Mouse (Mus musculus) lung, postnatal 0 days (tissue): ENCODE results near the gene Dcaf7.

Source experiments
- CTCF ChIP-seq: IDR thresholded peaks from 2 replicates; pipeline ENCODE4 v1.5.1; 2016; ENCODE audit warnings: antibody characterized with exemption, mild to moderate bottlenecking
- EP300 ChIP-seq: IDR thresholded peaks from 2 replicates; pipeline ENCODE4 v1.6.1; 2016; ENCODE audit warnings: antibody characterized with exemption, mild to moderate bottlenecking, control low read depth

- TF ChIP-seq CTCF: no peak
- TF ChIP-seq EP300: no peak
Observed at GRCm38 (mm10) chr11:106004576-106004975, 32.1 kb upstream of the Dcaf7 start.
